ENCODE assay signal across 13 mouse cellular contexts in the genomic region with DNA sequence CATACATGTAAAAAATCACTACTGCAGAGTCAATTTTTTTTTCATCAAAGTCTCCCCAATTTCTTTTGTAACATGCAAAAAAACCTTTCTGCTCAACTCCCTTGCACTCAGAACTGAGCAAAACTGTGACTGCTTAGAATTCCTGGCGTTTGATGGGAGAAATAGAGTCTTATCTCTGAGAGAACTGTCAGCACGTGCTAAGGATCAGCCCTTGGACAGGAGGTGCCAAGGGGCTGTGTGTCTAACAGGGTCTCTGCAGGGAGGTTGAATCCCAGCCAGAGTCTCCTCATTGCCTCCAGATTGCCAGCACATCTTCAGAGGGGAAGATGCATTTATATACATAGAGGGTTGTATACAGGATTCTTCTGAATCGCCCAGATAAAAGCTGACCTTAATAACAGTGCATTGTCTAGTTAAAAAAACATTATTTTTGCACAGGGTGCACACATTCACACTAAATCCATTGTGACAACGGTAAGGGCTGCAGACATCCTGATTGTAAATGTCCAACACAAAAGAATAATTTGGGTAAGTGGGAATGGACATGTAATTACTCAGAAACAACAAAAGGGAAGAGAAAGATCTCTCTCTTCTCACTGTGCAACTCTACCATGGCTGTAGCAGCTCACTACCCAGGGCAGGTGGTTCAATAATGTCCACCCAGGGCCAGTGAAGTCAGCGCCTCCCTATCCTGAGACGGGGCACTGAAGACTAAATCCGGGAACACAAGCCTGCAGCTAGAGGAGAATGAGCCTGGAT.
DNase-seq lines count a peak whose midpoint lies in the region; ATAC-seq lines count a peak whose summit lies in the region.
"Had no signal": no experiment of that assay in that cellular context is flagged by ENCODE, and none has a peak within 500 bp of the region (broad histone marks: within the 10 kb centered on the region; RNA-seq: fewer than 3 reads in every experiment).

No protein-coding gene starts in this region.

- WGBS in heart, embryonic 14.5 days, result 30% methylated on average over 7 of the region's 7 CpGs
- WGBS in heart, embryonic 10.5 days, result 32% methylated on average over 7 of the region's 7 CpGs
- 51% methylated on average over 7 of the region's 7 CpGs for WGBS in embryonic facial prominence, embryonic 13.5 days
- WGBS in forebrain, embryonic 16.5 days, result 10% methylated on average over 7 of the region's 7 CpGs
- WGBS in midbrain, embryonic 16.5 days, result 12% methylated on average over 7 of the region's 7 CpGs

- H3K9ac ChIP-seq in heart, embryonic 14.5 days (ENCODE audit: low read length), result no peak overlapping the region; the same call in 1 of the 2 replicates
- no peak overlapping the region for H3K9ac ChIP-seq in embryonic facial prominence, embryonic 13.5 days
- peak overlapping the region; percentile 43 for H3K9ac ChIP-seq in forebrain, embryonic 16.5 days (replicated peaks; ENCODE audit: low read depth, low read length)
- H3K9ac ChIP-seq in midbrain, embryonic 16.5 days (ENCODE audit: low read depth, low read length), result peak overlapping the region; percentile 33

- no peaks in the 10 kb centered on the region for H3K9me3 ChIP-seq in heart, embryonic 14.5 days (ENCODE audit: control insufficient read depth, low read length)
- H3K9me3 ChIP-seq in heart, embryonic 10.5 days, result no peaks in the 10 kb centered on the region
- no peaks in the 10 kb centered on the region for H3K9me3 ChIP-seq in embryonic facial prominence, embryonic 13.5 days
- no peaks in the 10 kb centered on the region for H3K9me3 ChIP-seq in forebrain, embryonic 16.5 days (ENCODE audit: control insufficient read depth, low read length)
- H3K9me3 ChIP-seq in midbrain, embryonic 16.5 days (replicated peaks; ENCODE audit: control insufficient read depth, low read length, poor library complexity, severe bottlenecking), result no peaks in the 10 kb centered on the region

- no peak overlapping the region for H3K27ac ChIP-seq in heart, embryonic 14.5 days (replicated peaks in 1 of 2; ENCODE audit: control insufficient read depth in 1 of 2, insufficient read depth in 1 of 2, low read depth in 2 of 2, low read length in 2 of 2)
- no peak overlapping the region for H3K27ac ChIP-seq in heart, embryonic 10.5 days
- peak overlapping the region; percentile 24; the same call in 1 of the 2 replicates for H3K27ac ChIP-seq in embryonic facial prominence, embryonic 13.5 days
- peak overlapping the region; percentile 84 for H3K27ac ChIP-seq in forebrain, embryonic 16.5 days (ENCODE audit: low read length)
- peak overlapping the region; percentile 76 for H3K27ac ChIP-seq in midbrain, embryonic 16.5 days (ENCODE audit: low read length)
- H3K27ac ChIP-seq: gastrocnemius, adult 2 months had no signal

- H3K4me2 ChIP-seq in heart, embryonic 14.5 days (ENCODE audit: low read length), result peak overlapping the region; percentile 39
- H3K4me2 ChIP-seq in embryonic facial prominence, embryonic 13.5 days, result peak overlapping the region; percentile 19; the same call in 1 of the 2 replicates
- H3K4me2 ChIP-seq in forebrain, embryonic 16.5 days (ENCODE audit: low read length), result peak overlapping the region; percentile 36
- peak overlapping the region; percentile 35; the same call in 1 of the 2 replicates for H3K4me2 ChIP-seq in midbrain, embryonic 16.5 days (ENCODE audit: low read length)

- no peak overlapping the region for H3K4me3 ChIP-seq in heart, embryonic 14.5 days (ENCODE audit: control insufficient read depth in 1 of 2, insufficient read depth in 1 of 2, low read depth in 1 of 2, low read length in 2 of 2)
- no peak overlapping the region for H3K4me3 ChIP-seq in heart, embryonic 10.5 days
- H3K4me3 ChIP-seq in embryonic facial prominence, embryonic 13.5 days, result no peak overlapping the region
- H3K4me3 ChIP-seq in forebrain, embryonic 16.5 days (replicated peaks; ENCODE audit: low read length), result no peak overlapping the region
- no peak overlapping the region for H3K4me3 ChIP-seq in midbrain, embryonic 16.5 days (ENCODE audit: low read depth, low read length)

- no peaks in the 10 kb centered on the region for H3K36me3 ChIP-seq in heart, embryonic 14.5 days (ENCODE audit: control insufficient read depth, insufficient read depth, low read length)
- no peaks in the 10 kb centered on the region for H3K36me3 ChIP-seq in heart, embryonic 10.5 days
- H3K36me3 ChIP-seq in embryonic facial prominence, embryonic 13.5 days, result no peaks in the 10 kb centered on the region
- H3K36me3 ChIP-seq in forebrain, embryonic 16.5 days (ENCODE audit: control insufficient read depth, insufficient read depth), result no peaks in the 10 kb centered on the region
- no peaks in the 10 kb centered on the region for H3K36me3 ChIP-seq in midbrain, embryonic 16.5 days (ENCODE audit: control insufficient read depth, insufficient read depth, low read length)

- ATAC-seq in heart, embryonic 14.5 days (ENCODE audit: insufficient number of reproducible peaks, insufficient read depth, low FRiP score, low read depth), result no peak
- ATAC-seq in embryonic facial prominence, embryonic 13.5 days (ENCODE audit: insufficient number of reproducible peaks, insufficient read depth, low FRiP score, low TSS enrichment, low read depth), result no peak
- peak; percentile 26 for ATAC-seq in forebrain, embryonic 16.5 days
- ATAC-seq in midbrain, embryonic 16.5 days, result peak; percentile 11; the same call in 1 of the 2 replicates
- ATAC-seq: activated CD4-positive, CD25-positive, alpha-beta regulatory T cell, adult 4 months had no signal

- no peak for DNase-seq in heart, embryonic 10.5 days (ENCODE audit: low spot score)
- no peak for DNase-seq in adrenal gland, postnatal 25 days
- no peak for DNase-seq in thymus, postnatal 14 days
- no peak for DNase-seq in left cerebral cortex, postnatal 36 days (ENCODE audit: low spot score in 2 of 2)
- DNase-seq: kidney, adult 8-10 months; liver; thymus, adult 2 months had no signal

- intact Hi-C loops in left cerebral cortex, postnatal 36 days (cut with DNase I), result no loop called here

- H3K27me3 ChIP-seq in heart, embryonic 14.5 days (ENCODE audit: control insufficient read depth, insufficient read depth, low read length), result no peaks in the 10 kb centered on the region
- H3K27me3 ChIP-seq in heart, embryonic 10.5 days (ENCODE audit: insufficient read depth, poor library complexity, severe bottlenecking), result no peaks in the 10 kb centered on the region
- H3K27me3 ChIP-seq in embryonic facial prominence, embryonic 13.5 days, result no peaks in the 10 kb centered on the region
- H3K27me3 ChIP-seq in forebrain, embryonic 16.5 days (replicated peaks; ENCODE audit: control insufficient read depth, insufficient read depth, low read length), result no peaks in the 10 kb centered on the region
- H3K27me3 ChIP-seq in midbrain, embryonic 16.5 days (ENCODE audit: control insufficient read depth, insufficient read depth, low read depth, low read length), result no peaks in the 10 kb centered on the region

- peaks cover 16 to 38% of the 10 kb centered on the region in 2 experiments for H3K4me1 ChIP-seq in heart, embryonic 14.5 days (ENCODE audit: control insufficient read depth in 2 of 2, insufficient read depth in 2 of 2, low read length in 2 of 2)
- peaks cover 27% of the 10 kb centered on the region for H3K4me1 ChIP-seq in heart, embryonic 10.5 days
- peaks cover 56% of the 10 kb centered on the region for H3K4me1 ChIP-seq in embryonic facial prominence, embryonic 13.5 days
- H3K4me1 ChIP-seq in forebrain, embryonic 16.5 days (replicated peaks; ENCODE audit: control insufficient read depth, insufficient read depth, low read length), result peaks cover 63% of the 10 kb centered on the region
- peaks cover 69% of the 10 kb centered on the region for H3K4me1 ChIP-seq in midbrain, embryonic 16.5 days (ENCODE audit: control insufficient read depth, insufficient read depth, low read length)

Comparison
In these comparisons a context has a peak if more than half of its experiments do, and no peak if none do; other contexts are left out.
1. ATAC-seq: peak in forebrain, embryonic 16.5 days (single experiment) and midbrain, embryonic 16.5 days (single experiment); none in heart, embryonic 14.5 days (single experiment) and embryonic facial prominence, embryonic 13.5 days (single experiment).
2. H3K27ac ChIP-seq: peak in embryonic facial prominence, embryonic 13.5 days (single experiment), forebrain, embryonic 16.5 days (single experiment) and midbrain, embryonic 16.5 days (single experiment); none in heart, embryonic 14.5 days (0 of 2) and heart, embryonic 10.5 days (single experiment).
3. H3K9ac ChIP-seq: peak in forebrain, embryonic 16.5 days (single experiment) and midbrain, embryonic 16.5 days (single experiment); none in heart, embryonic 14.5 days (single experiment) and embryonic facial prominence, embryonic 13.5 days (single experiment).
4. Peak in every context shown above with its lines, with median percentiles within 50 percentile points of each other: H3K4me2 ChIP-seq.